Mouse (Mus musculus) right cerebral cortex, postnatal 36 days (tissue): ENCODE measurements around the gene Nr1d1.
A peak's percentile ranks its signal among the peaks of the same experiment; 100 is the strongest.

Experiments used
- DNase-seq, 2 experiments: peaks; one replicate each; pipeline ENCODE4 v3.0.0; 2022; ENCODE audit warnings: low spot score in 2 of 2, mixed read lengths in 1 of 2

The Nr1d1 gene

DNA sequence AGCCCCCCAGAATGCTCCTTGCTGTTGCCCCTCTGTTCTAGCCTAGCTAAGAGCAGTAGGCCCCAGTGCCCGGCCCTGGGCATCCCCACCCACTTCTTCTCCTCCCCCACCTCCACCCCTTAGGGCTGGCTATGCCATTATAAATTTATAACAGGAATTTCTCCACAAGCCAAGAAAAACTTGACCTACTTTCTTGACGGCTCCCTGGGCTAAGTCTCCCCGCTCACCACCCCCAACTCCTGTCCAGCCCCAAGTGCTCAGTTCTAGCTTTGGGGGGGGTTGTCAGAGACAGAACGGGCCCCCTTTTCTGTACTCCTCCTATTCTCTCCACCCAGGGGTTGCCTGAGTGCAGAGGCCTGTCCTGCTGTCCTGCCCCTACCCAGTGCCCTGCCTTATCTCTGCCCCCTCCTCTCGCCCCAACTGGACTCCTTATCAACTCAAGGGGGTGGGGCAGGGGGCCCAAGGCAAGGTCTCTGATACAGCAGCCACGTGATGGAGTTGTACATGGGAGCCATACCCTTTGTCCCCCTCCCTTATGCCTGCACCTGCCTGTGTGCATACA is 23.8 kb downstream of the Nr1d1 start:
- DNase-seq = no peak

DNA sequence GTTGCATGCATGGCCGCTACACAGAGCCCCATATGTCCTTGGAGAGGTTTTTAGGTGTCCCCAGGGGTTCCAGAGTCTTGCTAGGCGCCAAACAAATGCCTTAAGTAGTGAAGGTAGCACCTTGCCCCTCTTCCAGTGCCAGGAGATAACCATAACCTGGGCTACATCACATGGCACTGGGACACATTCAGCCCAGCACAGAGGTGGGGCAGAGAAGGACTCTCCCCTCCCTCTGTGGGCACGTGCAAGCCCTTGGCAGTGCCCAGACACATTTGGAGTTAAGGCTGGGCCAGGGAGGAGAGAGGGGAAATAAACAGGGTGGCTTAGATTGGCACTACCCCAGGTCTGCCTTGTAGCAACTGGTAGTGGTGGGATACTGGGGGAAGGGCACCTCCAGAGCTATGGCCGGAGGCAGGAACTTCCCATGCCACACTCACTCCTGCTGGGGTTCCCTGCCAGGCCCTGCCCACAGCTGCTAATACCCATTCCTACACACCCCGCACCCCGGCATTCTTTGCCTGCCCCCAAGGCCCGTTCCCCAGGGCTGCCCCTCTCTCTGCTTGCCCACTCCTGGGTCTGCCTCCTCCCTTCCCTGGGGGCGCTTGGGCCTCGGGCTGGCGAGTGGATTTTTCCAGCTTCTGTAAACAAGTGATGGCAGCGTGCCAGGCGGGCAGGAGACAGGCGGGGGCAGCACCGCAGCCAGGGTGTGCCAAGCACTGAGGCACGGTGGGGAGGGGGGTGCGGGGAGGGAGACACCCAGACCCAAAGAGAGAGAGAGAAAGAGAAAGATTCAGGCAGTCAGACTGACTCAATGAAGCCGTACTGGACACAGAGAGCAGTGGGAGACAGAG is 24.6 kb downstream of the Nr1d1 start:
- DNase-seq = peak in 1 of 2 experiments; percentile 75

DNA sequence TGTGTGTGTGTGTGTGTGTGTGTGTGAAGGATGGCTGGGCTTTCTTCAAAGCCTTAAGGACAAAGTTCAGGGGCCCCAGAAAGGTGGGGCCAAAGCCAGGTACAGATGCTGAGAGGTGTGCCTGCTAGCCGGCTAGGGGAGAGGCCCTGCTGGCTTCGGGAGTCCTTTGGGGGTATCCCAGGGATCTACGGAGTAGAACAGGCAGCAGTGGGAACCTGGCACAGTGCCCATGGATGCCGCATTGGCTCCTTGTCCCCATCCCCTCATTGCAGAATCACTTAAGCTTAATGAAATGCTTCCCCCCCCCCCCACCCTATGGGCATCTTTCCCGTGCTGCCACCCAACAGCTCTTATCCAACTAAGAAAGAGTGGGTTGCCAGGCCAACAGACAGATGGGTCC is 25.4 kb downstream of the Nr1d1 start:
- DNase-seq = peak in 1 of 2 experiments; percentile 17

DNA sequence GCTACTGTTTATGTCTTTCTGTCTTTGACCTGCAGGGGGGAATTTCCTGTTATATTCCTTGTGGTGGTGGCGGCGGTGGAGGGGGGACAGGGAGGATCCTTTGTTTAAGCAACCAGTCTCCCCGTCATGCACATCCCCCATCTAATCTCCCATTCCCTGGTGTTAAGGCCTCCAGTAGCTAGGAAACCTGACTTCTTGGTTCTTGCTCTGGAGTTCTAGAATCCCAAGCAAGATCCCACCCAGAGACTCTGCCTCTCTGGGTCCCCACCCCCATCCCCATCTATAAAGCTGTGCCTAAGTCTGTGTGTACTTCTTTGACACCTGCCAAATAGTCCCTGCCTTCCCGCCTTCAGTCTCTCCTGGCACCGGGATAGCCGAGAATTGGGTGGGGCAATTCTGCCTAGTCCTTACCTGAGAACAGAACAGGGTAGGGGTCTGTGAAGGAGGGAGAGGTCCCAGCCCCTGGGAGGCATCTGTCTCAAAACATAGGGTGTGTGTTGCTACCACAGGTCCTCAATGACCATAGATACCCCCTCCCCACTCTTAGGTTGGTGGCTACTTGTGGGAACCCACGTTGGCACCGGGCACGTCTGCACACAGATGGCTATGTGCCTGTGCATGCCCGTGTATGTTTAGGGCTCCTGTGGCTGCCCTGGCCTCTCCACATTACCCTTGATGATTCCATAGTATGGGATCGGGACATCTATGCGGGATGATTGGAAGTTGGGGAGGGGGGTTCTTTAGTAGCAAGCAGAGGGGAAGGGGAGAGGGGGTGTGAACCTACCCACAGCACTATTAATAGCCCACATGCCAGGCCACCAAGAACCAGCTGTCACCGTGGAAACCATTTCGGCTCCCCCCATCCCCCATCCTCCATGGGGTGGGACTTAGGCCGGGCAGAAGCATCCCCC is 26.4 kb downstream of the Nr1d1 start:
- DNase-seq = no peak

DNA sequence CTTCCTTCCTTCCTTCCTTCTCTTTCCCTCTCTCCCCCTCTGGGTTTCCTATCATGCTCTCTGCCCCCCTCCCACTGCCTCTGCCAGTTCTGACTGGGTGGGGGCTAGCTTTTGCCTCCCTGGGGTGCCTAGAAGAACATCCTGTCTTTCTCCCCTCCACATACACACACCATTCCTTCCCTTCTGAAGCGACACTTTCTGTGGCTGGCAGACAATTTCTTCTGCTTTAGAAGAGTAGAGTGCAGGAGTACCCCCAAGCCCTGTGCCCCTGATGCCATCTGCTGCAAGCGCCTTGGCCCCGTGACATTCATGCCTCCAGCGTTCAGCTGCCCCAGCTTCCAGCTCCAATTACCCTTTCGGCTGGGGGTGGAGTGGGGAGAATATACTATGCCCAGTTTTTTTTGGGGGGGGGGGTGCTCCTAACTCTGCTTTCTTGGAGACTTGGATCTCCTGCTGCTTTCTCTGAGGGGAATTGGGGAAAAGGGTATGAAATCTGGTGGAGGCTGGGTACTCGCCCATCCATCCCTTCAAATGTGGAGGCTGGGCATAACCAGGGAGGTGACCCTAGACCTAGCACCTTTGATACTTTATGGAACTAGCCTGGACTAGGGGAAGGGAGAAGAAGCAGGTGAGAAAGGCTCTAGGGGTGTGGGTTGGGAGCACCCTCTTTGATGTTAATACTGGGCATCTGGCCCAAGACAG is 27.2 kb downstream of the Nr1d1 start:
- DNase-seq = no peak

DNA sequence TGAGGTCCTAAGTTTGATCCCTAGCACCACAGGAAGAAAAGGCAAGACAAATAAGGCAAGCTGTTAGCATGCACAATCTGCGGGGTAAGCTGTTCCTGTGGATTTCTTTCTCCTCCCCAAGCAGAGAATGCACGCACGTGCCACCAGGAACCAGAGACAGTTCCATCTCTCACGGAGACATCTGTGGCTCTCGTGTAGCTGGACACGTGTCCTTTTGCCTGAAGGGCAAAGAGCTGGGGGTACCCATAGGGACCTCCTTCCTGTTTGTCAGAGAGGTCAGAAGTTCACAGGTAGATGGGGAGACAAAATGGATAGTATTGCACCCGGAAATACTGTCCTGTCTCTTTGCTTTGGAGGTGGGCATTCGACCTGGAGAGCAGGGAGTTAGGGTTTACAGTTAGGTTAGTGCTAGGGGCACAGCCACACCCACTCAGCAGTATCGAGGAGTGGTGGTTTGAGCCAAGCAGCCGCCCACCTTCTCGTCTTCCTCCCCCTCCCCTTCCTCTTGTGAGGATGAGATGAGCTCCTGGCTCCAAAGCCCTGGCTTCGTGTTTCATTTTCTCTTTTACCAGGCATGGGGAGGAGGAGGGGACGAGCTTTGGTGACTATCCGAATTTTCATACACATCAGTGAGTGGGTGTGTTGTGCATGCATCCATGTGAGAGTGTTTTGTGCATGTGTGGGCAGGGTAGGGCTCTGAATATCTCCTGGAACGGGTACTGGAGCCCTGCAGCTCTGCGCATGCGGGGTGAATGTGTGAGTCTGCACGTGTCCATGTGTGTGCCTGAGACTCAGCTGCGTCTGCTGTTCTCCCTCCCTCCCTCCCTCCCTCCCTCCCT is 28.1 kb downstream of the Nr1d1 start:
- peak; percentile 97 for DNase-seq

DNA sequence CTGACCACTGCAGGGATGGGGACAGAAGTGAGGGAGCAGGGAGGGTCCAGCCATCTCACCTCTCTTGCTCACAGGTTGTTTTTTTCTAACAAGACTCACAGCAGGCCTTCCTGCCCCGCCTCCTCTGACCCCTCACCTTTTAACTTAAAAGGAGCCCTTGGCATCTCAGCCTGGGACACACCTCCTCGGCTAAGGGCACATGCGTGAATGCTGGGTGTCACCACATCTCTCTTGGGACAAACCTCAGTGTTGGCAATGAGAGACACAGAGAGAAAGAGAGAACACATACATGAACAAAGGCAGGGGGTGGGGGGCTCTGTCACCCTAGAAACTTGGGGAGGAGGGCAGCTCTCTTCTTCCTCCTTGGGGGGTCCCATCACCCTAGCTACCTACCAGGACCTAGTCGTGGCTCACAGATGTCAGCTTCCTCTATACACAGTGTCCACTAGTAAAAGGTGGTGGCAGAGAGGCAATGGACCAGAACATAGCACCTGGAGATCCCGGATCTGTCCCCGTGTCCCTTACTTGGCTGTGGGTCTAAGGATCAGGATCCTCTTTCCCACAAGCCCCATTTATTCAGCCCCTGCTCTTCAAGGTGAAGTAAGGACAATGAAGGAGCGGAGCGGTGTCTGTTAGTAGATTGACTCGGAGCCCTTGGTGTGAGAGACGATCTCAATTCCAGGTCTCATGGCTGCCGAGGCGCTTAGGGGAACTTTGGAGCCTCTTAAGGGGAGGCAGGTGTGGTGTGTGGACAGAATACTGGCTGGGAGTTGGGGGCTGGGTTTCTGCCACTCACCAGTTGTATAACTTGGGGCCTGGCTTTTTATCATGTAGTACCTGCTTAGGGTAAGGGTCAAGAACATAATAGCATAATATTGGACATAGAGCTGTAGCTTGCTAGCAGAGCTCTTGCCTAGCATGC is 28.9 kb downstream of the Nr1d1 start:
- DNase-seq = no peak

DNA sequence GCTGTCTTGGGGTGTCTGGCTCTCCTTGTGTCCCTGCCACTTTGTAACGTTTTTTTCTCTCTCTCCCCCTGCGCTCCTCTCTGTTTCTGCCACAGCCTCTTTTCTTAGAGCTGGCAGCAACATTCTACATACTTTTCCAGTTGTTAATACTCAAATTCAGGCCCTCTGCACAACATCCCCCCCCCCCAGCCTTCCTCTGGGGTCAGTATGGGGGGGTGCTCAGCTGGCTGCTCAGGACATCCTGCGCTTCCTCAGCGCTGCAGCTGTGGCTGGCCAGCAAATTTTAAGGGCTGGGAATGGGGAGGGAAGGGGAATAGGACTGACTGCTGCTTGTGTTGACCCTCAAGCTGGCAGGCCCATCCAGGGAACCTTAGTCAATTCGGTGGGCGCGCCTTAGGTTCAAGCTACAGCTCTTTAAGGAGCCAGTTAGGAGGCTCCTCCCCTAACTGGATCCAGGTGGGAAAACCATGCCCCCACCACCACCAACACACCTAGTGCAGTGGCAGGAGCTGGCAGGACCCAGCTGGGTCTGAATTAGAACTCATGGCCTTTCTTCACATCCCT is 30.6 kb downstream of the Nr1d1 start:
- DNase-seq = no peak

DNA sequence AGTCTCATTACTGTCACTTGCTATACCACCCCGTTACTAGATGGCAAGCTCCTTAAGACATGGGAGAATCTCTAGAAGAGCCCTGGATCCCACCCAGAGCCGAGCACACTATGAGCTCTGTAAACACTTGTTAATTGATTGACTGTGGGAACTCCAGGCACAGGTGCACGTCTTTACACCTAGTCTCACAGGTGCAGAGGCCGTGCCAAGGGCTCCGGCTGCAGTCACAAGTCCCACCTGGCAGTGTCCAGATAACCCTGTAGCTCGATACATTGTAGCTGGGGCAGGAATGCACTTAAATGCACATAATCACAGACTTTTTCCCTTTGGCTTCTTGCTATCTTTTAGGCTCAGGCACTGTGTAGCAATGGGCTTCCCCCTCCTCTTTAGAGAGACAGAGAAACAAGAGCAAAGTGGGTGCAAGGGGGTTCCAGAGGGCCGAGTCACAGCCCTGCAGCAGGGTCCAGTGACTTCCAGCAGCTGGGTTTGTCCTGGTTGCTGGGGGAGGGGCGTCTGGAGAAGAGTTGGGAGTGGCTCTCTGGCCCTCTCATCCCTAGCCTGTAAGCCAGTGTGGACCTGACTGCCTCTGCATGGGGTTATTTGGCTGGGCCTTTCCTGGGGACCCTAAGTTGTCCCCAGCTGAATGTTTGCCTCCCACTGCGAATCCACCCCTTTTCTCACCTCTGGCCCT is 31.3 kb downstream of the Nr1d1 start:
- no peak for DNase-seq

DNA sequence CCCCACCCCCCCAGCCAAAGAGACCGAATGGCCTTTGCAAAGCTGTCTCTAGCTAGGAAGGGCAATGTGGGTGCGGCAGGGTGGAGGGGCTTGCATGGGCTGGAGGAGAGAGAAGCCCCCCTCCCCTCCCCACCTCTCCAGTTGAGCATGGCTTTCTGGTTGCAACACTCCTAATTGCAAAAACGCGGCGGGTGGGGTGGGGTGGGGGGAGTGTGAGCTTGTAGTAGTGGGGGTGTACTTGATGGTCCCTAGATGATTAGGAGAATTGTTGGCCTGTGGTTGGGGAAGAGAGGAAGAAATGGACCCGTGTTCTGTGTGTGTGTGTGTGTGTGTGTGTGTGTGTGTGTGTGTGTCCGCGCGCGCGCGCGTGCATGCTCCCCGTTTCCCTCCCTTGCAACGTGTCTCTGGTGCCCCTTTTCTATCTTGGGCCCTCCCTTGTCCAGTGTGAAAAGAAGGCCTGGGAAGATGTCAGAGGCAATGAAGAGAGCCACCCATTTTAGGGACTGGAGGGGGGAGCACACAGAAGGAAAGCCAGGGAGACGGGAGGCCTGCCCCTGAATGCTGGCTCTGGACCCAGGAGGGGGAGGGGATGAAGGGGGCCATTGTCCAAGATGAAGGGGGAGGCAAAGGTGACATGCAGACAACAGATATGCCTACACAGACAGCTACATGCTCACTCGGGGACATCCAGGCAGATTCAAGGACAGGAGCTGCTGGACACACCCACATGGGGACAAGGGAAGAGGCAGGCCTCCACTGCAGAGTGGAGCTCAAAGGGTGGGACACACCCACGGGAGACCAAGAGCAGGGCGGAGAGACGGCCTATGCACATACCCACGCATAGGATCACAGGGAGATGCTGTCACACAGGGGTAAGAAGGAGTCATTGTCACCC is 32.5 kb downstream of the Nr1d1 start:
- DNase-seq = no peak

DNA sequence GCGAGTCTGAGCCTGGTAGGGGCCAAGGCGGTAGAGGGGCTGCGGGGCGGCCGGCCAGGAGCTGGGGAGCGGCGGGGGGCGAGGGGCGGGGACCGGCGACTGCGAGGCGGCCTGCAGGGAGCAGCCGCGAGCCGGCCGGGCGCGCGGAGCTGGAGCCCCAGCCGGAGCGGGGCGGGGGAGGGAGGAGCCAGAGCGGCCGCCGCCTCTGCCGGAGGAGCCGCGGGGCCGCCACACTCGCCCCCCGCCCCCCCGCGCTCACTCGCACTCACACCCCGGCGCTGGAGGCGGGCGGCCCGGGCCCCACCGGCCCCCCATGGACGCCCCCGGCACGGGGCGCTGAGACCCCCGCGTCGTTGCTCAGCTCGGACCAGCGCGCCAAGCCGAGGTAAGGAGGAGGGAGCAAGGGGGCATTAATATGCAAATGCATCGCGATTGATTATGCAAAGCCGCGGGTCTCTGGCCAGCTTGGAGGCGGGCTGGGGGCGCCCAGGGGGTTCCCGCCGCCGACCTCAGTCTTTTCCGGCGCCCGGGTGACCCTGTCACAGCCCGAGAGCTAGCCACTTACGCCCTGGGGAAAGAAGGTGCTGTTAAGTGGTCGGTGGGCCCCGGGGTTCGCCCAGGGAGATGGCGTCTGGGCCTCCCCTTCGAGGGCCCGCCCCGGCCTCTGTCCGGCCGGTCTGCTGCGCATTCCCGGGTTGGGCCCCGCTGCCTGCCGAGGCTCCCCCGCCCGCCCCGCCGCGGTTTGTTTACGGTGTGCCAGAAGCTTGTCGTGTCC is 33.3 kb downstream of the Nr1d1 start:
- DNase-seq = no peak

DNA sequence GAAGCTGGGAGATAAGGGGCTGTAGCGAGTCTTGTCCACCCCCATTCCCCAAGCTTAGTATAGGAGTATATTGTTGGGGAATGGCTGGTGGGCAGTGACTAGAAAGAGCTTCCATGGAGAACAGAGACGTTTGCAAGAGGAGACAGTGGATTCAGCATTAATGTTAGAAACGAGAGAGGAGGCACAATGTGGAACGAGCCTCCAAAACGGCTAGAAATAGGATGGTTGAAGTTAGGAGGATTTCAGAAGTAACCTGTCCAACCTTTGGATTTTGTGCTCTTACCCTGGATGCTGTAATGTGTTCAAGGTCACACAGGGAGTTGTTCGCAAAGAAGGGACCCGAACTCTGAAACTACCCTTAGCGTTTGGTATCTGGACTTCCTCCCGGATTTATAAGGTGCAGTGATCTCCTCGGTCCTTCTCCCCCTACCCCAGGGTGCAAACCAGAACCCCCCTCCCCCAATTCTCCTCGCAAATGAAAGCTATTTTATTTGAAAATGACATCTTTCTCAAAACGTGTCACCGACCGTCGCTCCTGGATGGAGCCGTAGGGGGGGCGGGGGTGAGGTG is 34.0 kb downstream of the Nr1d1 start:
- no peak for DNase-seq

DNA sequence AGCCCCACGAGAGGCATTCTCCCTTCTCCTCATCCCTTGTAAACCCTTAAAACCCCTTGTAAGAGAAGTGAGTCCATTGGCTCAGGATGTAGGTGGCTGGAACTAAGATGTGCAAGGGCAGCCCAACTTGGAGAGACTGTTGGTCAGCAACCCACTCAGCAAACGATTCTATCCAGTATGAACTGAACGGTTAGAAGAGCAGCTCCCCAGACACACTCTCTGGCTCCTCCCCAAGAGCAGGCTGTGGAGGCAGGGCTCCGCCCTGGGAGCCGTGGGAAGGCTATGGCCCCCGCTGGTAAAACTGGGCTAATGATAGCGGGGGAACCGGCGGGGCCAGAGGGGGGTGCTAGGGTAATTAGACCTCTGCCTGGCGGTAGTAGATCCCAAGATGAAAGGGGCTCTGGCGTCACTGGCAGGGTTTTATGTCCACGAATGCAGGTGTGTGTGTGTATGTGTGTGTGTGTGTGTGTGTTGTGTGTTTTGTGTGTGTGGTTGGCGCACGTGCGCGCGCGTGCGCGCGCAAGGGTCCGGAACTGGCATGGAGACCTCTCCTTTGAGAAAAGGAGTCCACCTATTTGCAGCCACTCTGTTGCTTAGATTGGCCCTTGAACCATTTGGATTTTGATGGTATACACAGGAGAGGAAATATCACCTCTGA is 34.6 kb downstream of the Nr1d1 start, which contains the start of gene Thra:
Gene Thra (plus strand): TSS at position 246 of the 658 bp plus-strand sequence.
- DNase-seq = no peak

DNA sequence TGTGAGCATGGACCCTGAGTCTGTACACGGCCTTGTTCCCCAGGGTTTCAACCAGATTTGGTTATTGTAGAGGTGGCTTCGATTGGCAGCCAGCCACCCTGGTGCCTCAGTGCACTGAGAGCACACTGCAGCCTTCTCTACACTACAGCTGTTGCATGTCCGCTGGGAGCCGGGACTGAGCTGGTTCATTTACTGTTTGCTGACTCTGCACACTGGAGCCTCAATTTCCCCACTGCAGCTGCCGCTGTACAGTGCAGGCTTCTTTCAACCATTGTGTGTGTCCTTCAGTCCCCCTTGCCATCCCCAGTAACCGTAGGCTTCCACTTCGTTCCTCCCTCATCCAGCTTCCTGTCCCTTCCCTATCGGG is 35.1 kb downstream of the Nr1d1 start:
- no peak for DNase-seq

DNA sequence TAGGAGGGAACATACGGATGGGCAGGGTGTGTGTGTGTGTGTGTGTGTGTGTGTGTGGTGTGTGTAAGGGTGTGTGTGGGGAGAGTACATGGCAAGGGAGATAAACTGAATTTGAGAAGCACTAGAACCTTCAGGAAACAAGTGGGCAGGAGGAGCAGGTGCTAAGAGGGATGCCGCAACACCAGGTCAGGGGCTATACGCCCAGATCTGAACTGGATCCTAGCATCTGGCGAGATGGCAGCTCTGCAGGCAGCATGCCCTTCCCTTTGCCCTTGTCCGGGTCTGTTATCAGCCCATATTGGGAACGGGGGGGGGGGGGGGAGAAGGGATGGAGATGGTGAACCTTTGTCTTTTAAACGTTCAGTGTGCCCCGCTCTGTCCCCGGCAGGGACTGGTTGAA is 36.2 kb downstream of the Nr1d1 start:
- DNase-seq = no peak

DNA sequence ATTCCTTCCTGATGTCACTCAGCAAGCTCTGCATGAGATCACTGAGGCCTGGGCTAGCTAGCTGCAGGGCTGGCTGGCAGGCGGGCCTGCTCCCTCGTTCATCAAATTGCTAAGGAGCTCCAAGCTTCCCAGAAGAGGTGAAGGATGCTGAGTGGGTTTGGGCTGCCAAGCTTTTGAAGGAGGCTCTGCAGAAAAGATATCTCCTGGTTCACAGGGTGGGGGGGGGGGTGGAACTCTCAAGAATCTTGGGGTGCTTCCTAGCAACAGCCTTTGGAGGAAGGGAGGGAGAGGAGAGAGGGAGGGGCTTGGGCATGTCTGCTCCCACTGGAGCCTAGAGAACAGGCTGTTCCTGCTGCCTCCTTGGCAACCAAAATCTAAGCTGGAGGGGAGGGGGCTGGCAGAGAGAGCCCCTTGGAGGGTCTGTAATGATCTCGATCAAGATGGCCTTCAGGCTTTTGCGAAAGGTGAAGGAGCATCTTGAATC is 36.7 kb downstream of the Nr1d1 start:
- DNase-seq = peak in 1 of 2 experiments; percentile 70
